Mouse (Mus musculus) urinary bladder, adult 2 months (tissue): ENCODE results near the gene Cnpy4. TPM values are rescaled to one million over a fixed set of nuclear protein-coding genes. Genes with fewer than 3 reads are reported as not detected.
"Not testable (repeated sequence)": the region's sequence is repeated elsewhere in the genome, so short reads cannot be mapped to it uniquely, and the experiment has no call there.

ENCODE experiments used
- DNase-seq: peaks from one replicate; pipeline ENCODE4 v3.0.0; 2022; ENCODE audit warnings: low spot score
- polyA plus RNA-seq: library from polyadenylated mRNA; depleted of rRNA; stranded (reverse); fragments of >200 nt; gene quantifications from 2 replicates; pipeline ENCODE4 v1.2.3, GENCODE M21; 2012; rRNA removed

The Cnpy4 gene
- polyA plus RNA-seq, 1 experiment = 22.1 TPM

GRCm38 (mm10) chr5:138202086-138202485 is 14.8 kb downstream of the Cnpy4 start:
- DNase-seq = no peak

- DNase-seq = no peak
These were observed 20.0 kb downstream of the Cnpy4 start for GRCm38 (mm10) chr5:138207253-138207652.

- DNase-seq = no peak
These were observed 20.6 kb downstream of the Cnpy4 start for GRCm38 (mm10) chr5:138207873-138208272.

GRCm38 (mm10) chr5:138216632-138217031 is 29.3 kb downstream of the Cnpy4 start:
- DNase-seq = not testable (repeated sequence)

- DNase-seq = no peak
These were observed 32.6 kb downstream of the Cnpy4 start for GRCm38 (mm10) chr5:138219864-138220263.

GRCm38 (mm10) chr5:138222111-138222510 is 34.8 kb downstream of the Cnpy4 start:
- peak; percentile 78 for DNase-seq

- no peak for DNase-seq
These were observed 36.0 kb downstream of the Cnpy4 start for GRCm38 (mm10) chr5:138223287-138223686.

GRCm38 (mm10) chr5:138225700-138226099 is 38.4 kb downstream of the Cnpy4 start, which contains the start of gene Nxpe5:
TSS of gene Nxpe5 (plus strand) at chr5:138225898.
- no peak for DNase-seq

GRCm38 (mm10) chr5:138226491-138226890 is 39.2 kb downstream of the Cnpy4 start:
- no peak for DNase-seq

GRCm38 (mm10) chr5:138227367-138227766 is 40.1 kb downstream of the Cnpy4 start:
- no peak for DNase-seq

GRCm38 (mm10) chr5:138228026-138228425 is 40.7 kb downstream of the Cnpy4 start:
- no peak for DNase-seq

- DNase-seq = no peak
These were observed 42.2 kb downstream of the Cnpy4 start for GRCm38 (mm10) chr5:138229511-138229910.

GRCm38 (mm10) chr5:138233778-138234177 is 46.5 kb downstream of the Cnpy4 start:
- no peak for DNase-seq

GRCm38 (mm10) chr5:138234224-138234623 is 46.9 kb downstream of the Cnpy4 start:
- no peak for DNase-seq

- DNase-seq = no peak
These were observed 54.2 kb downstream of the Cnpy4 start for GRCm38 (mm10) chr5:138241511-138241910.

Other genes with a start within 250 kb of the Cnpy4 start
- gene Gjc3, start 224.4 kb upstream of the Cnpy4 start, polyA plus RNA-seq = 1.0 and 1.5 TPM in 2 replicates
- 2.1 and 2.9 TPM in 2 replicates for gene Azgp1, start 206.0 kb upstream of the Cnpy4 start, polyA plus RNA-seq
- gene Smok3a, start 166.2 kb upstream of the Cnpy4 start, polyA plus RNA-seq = not detected in 2 replicates
- not detected in 2 replicates for gene Smok3b, start 166.1 kb upstream of the Cnpy4 start, polyA plus RNA-seq
- not detected in 2 replicates for gene Smok3c, start 134.3 kb upstream of the Cnpy4 start, polyA plus RNA-seq
- 10.2 and 13.2 TPM in 2 replicates for gene Zkscan1, start 102.4 kb upstream of the Cnpy4 start, polyA plus RNA-seq
- 21.6 and 24.9 TPM in 2 replicates for gene Zscan21, start 70.6 kb upstream of the Cnpy4 start, polyA plus RNA-seq
- 5.2 and 6.0 TPM in 2 replicates for gene Zfp113, start 31.7 kb upstream of the Cnpy4 start, polyA plus RNA-seq
- gene Cops6, start 26.4 kb upstream of the Cnpy4 start, polyA plus RNA-seq = 104 and 109 TPM in 2 replicates
- 29.6 and 31.1 TPM in 2 replicates for gene Ap4m1, start 15.5 kb upstream of the Cnpy4 start, polyA plus RNA-seq
- 26.9 and 29.7 TPM in 2 replicates for gene Mcm7, start 15.1 kb upstream of the Cnpy4 start, polyA plus RNA-seq
- 39.4 and 47.3 TPM in 2 replicates for gene Taf6, start within 50 bp of the Cnpy4 start, polyA plus RNA-seq
- gene Mblac1, start 6.8 kb downstream of the Cnpy4 start, polyA plus RNA-seq = 5.3 and 5.8 TPM in 2 replicates
- 1.4 and 1.6 TPM in 2 replicates for gene Nxpe5, start 38.4 kb downstream of the Cnpy4 start, polyA plus RNA-seq
- gene Lamtor4, start 68.0 kb downstream of the Cnpy4 start, polyA plus RNA-seq = 121 and 136 TPM in 2 replicates
- 33.8 and 42.4 TPM in 2 replicates for gene BC037034, start 76.5 kb downstream of the Cnpy4 start, polyA plus RNA-seq
- gene Gal3st4, start 85.4 kb downstream of the Cnpy4 start, polyA plus RNA-seq = 1.7 and 2.1 TPM in 2 replicates
- gene Gm43720, start 92.5 kb downstream of the Cnpy4 start, polyA plus RNA-seq = 0.01 TPM in 1 of 2 replicates, not detected in the other
- 15.4 and 21.8 TPM in 2 replicates for gene Gpc2, start 92.5 kb downstream of the Cnpy4 start, polyA plus RNA-seq
- 2.8 and 3.3 TPM in 2 replicates for gene Stag3, start 92.8 kb downstream of the Cnpy4 start, polyA plus RNA-seq
- 0.28 and 0.29 TPM in 2 replicates for gene Pvrig, start 154.5 kb downstream of the Cnpy4 start, polyA plus RNA-seq